Mouse (Mus musculus): ENCODE measurements around the gene Aamdc. TPM values are rescaled to one million over a fixed set of nuclear protein-coding genes. Genes with fewer than 3 reads are reported as not detected.
A peak's percentile ranks its signal among the peaks of the same experiment; 100 is the strongest.

Aamdc gene
- polyA plus RNA-seq, 1 experiment, result 28.3 TPM

- TF ChIP-seq CTCF (IDR thresholded peaks at IDR 0.05; ENCODE audit: borderline replicate concordance, extremely low read depth, insufficient read depth, insufficient read length) (no peak), POLR2A (IDR thresholded peaks at IDR 0.05; ENCODE audit: borderline replicate concordance, extremely low read depth, insufficient read depth, insufficient read length, poor library complexity, severe bottlenecking) (no peak)
- peak; percentile 64 for DNase-seq (ENCODE audit: low read depth)
These were observed 64.5 kb downstream of the Aamdc start for GRCm38 (mm10) chr7:97514786-97515185.

GRCm38 (mm10) chr7:97500555-97501209, 78.6 kb downstream of the Aamdc start:
- peak; percentile 61 for DNase-seq (ENCODE audit: low read depth)
- TF ChIP-seq CTCF (IDR thresholded peaks at IDR 0.05; ENCODE audit: borderline replicate concordance, extremely low read depth, insufficient read depth, insufficient read length) (no peak), POLR2A (IDR thresholded peaks at IDR 0.05; ENCODE audit: borderline replicate concordance, extremely low read depth, insufficient read depth, insufficient read length, poor library complexity, severe bottlenecking) (no peak)

Other genes with a start within 250 kb of the Aamdc start
- gene Usp35, start 247.5 kb downstream of the Aamdc start, polyA plus RNA-seq (2012; rRNA removed), result 12.5 and 13.0 TPM in 2 replicates
- gene Kctd21, start 247.2 kb downstream of the Aamdc start, polyA plus RNA-seq (2012; rRNA removed), result 8.7 and 9.5 TPM in 2 replicates
- gene Alg8, start 207.9 kb downstream of the Aamdc start, polyA plus RNA-seq (2012; rRNA removed), result 19.7 and 28.8 TPM in 2 replicates
- gene Ndufc2, start 179.5 kb downstream of the Aamdc start, polyA plus RNA-seq (2012; rRNA removed), result 236 and 348 TPM in 2 replicates
- gene Thrsp, start 161.8 kb downstream of the Aamdc start, polyA plus RNA-seq (2012; rRNA removed), result 1.8 and 2.1 TPM in 2 replicates
- gene Kctd14, start 128.2 kb downstream of the Aamdc start, polyA plus RNA-seq (2012; rRNA removed), result 1.3 and 1.6 TPM in 2 replicates
- 80.7 and 93.5 TPM in 2 replicates for gene Ints4, start 98.5 kb downstream of the Aamdc start, polyA plus RNA-seq (2012; rRNA removed)
- gene Rsf1, start 392 bp upstream of the Aamdc start, polyA plus RNA-seq (2012; rRNA removed), result 11.9 and 17.3 TPM in 2 replicates
- 114 and 124 TPM in 2 replicates for gene Clns1a, start 117.1 kb upstream of the Aamdc start, polyA plus RNA-seq (2012; rRNA removed)
- gene Aqp11, start 158.8 kb upstream of the Aamdc start, polyA plus RNA-seq (2012; rRNA removed), result 7.9 and 10.2 TPM in 2 replicates
- gene Pak1, start 209.0 kb upstream of the Aamdc start, polyA plus RNA-seq (2012; rRNA removed), result 96.0 and 138 TPM in 2 replicates